Mouse (Mus musculus): ENCODE results near the gene Gm37240. TPM values are rescaled to one million over a fixed set of nuclear protein-coding genes. Genes with fewer than 3 reads are reported as not detected.

Gm37240 gene
- polyA plus RNA-seq, 1 experiment from 2014 or later, result 3.3 TPM

DNA sequence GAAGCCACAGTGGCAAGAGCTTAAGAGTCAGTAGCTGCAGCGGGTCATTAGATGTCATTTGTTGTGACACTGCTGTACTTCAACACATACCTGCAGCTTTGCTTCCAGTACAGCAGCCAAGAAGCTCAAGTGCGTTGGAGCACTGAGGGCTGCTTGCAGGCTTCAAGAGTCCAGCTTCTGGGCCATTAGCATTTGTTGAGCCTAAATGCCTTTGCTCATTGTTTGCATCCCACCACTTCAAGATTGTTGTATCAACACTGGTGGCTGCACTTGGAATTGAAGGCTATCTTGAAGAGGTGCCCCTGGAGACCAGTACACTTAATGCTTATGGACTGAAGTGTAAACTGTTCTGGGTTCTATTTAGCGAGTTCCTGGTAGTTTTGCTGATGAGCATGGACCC, 280.4 kb downstream of the Gm37240 start:
- Histone ChIP-seq H3K4me2 (replicated peaks; ENCODE audit: low read depth) (no peak overlapping the region), H3K9me3 (ENCODE audit: control insufficient read depth) (no peaks in the 10 kb centered on the region), H3K36me3 (ENCODE audit: control insufficient read depth, insufficient read depth) (no peaks in the 10 kb centered on the region; the same call in 1 of the 2 replicates), H3K27ac (ENCODE audit: low read depth, low read length) (no peak overlapping the region), H3K4me3 (ENCODE audit: low read depth, low read length) (no peak overlapping the region), H3K27me3 (replicated peaks; ENCODE audit: control insufficient read depth, insufficient read depth, low read length) (no peaks in the 10 kb centered on the region), H3K4me1 (replicated peaks; ENCODE audit: control insufficient read depth, insufficient read depth, low read length) (no peaks in the 10 kb centered on the region; the same call in 1 of the 2 replicates), H3K9ac (ENCODE audit: low read depth, low read length) (no peak overlapping the region)
- WGBS, result 89% methylated on average over 3 of the region's 3 CpGs
- ATAC-seq, result no peak
- TF ChIP-seq CTCF (IDR thresholded peaks at IDR 0.05; ENCODE audit: low read depth), result no peak

DNA sequence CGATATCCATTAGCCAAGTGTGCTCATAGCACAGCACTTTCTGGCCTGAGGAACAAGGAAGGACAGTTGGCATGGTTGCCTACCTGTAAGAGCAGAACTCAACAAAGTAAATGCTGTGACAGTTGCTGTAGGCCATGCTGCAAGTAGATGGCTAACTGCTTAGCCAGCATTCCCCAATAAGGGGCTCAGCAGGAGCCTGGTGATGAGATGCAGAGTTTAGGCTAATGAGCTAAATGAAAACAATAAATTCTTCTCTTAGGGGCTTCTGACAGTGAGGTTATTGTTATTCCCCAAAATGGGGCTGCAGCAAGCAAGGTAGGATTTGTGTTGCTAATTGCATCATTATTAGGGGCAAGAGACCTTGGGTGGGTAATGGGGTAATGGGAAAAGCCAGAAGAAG, 283.5 kb downstream of the Gm37240 start:
- no peak overlapping the region for H3K4me3 ChIP-seq (ENCODE audit: low read depth, low read length)
- TF ChIP-seq CTCF (IDR thresholded peaks at IDR 0.05; ENCODE audit: low read depth), result no peak
- H3K36me3 ChIP-seq (ENCODE audit: control insufficient read depth, insufficient read depth), result no peaks in the 10 kb centered on the region; the same call in 1 of the 2 replicates
- 91% methylated on average over 1 of the region's 1 CpGs for WGBS
- no peak overlapping the region for H3K9ac ChIP-seq (ENCODE audit: low read depth, low read length)
- H3K4me1 ChIP-seq (replicated peaks; ENCODE audit: control insufficient read depth, insufficient read depth, low read length), result no peaks in the 10 kb centered on the region; the same call in 1 of the 2 replicates
- no peaks in the 10 kb centered on the region for H3K9me3 ChIP-seq (ENCODE audit: control insufficient read depth)
- no peak for ATAC-seq
- no peak overlapping the region for H3K27ac ChIP-seq (ENCODE audit: low read depth, low read length)
- H3K27me3 ChIP-seq (replicated peaks; ENCODE audit: control insufficient read depth, insufficient read depth, low read length), result no peaks in the 10 kb centered on the region
- H3K4me2 ChIP-seq (replicated peaks; ENCODE audit: low read depth), result no peak overlapping the region

GRCm38 (mm10) chr3:85601841-85602305, 285.4 kb downstream of the Gm37240 start:
- Histone ChIP-seq H3K27ac (ENCODE audit: low read depth, low read length) (no peak overlapping the region), H3K4me3 (ENCODE audit: low read depth, low read length) (no peak overlapping the region), H3K36me3 (ENCODE audit: control insufficient read depth, insufficient read depth) (no peaks in the 10 kb centered on the region; the same call in 1 of the 2 replicates), H3K4me1 (replicated peaks; ENCODE audit: control insufficient read depth, insufficient read depth, low read length) (no peaks in the 10 kb centered on the region; the same call in 1 of the 2 replicates), H3K4me2 (replicated peaks; ENCODE audit: low read depth) (no peak overlapping the region), H3K9me3 (ENCODE audit: control insufficient read depth) (no peaks in the 10 kb centered on the region), H3K9ac (ENCODE audit: low read depth, low read length) (no peak overlapping the region), H3K27me3 (replicated peaks; ENCODE audit: control insufficient read depth, insufficient read depth, low read length) (no peaks in the 10 kb centered on the region)
- no peak for TF ChIP-seq CTCF (IDR thresholded peaks at IDR 0.05; ENCODE audit: low read depth)
- 36% methylated on average over 3 of the region's 3 CpGs for WGBS
- ATAC-seq, result peak; percentile 68

DNA sequence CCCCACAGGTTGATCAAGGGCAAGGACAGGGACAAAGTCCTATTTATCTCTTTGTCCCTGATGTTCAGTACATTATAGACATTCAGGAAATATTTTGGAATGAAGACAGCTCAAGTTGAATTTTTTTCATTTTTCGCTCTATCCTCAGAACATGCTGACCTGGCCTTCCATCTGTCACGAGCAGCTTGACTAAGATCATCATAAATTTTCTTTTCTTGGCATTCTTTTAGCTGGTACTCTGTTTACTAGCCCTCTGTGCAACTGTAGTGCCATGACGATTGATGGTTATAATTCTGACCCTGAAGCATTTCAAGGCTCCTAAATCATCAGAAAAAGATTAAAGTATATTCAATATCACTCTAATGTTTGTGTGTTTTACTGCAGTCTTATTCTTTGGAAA, 287.8 kb downstream of the Gm37240 start:
- 83% methylated on average over 3 of the region's 3 CpGs for WGBS
- no peak overlapping the region for H3K4me3 ChIP-seq (ENCODE audit: low read depth, low read length)
- H3K36me3 ChIP-seq (ENCODE audit: control insufficient read depth, insufficient read depth), result no peaks in the 10 kb centered on the region
- H3K27me3 ChIP-seq (replicated peaks; ENCODE audit: control insufficient read depth, insufficient read depth, low read length), result no peaks in the 10 kb centered on the region
- no peak for ATAC-seq
- TF ChIP-seq CTCF (IDR thresholded peaks at IDR 0.05; ENCODE audit: low read depth), result no peak
- H3K9me3 ChIP-seq (ENCODE audit: control insufficient read depth), result no peaks in the 10 kb centered on the region
- H3K9ac ChIP-seq (ENCODE audit: low read depth, low read length), result no peak overlapping the region
- H3K27ac ChIP-seq (ENCODE audit: low read depth, low read length), result no peak overlapping the region
- H3K4me2 ChIP-seq (replicated peaks; ENCODE audit: low read depth), result no peak overlapping the region
- H3K4me1 ChIP-seq (replicated peaks; ENCODE audit: control insufficient read depth, insufficient read depth, low read length), result no peaks in the 10 kb centered on the region; the same call in 1 of the 2 replicates

DNA sequence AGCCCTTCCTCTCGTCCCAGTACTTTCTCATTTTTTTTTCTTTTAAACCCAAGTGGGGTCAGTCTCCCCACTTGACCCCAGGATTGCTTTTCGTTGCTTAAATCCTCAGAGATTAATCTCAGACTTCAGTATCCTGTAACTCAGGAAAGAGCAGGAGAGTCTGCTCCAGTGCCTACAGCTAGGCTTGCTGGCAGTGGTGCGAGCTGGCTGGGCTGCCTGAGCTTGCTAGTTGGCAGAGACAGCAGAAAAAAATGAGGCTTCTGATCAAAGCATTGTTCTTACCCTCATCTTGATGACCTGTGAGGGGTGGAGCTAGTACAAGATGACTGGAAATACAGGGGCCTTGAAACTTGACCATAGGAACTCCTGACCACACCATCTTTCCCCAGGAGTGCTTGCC, 292.9 kb downstream of the Gm37240 start:
- no peaks in the 10 kb centered on the region for H3K9me3 ChIP-seq (ENCODE audit: control insufficient read depth)
- no peaks in the 10 kb centered on the region for H3K36me3 ChIP-seq (ENCODE audit: control insufficient read depth, insufficient read depth)
- H3K9ac ChIP-seq (ENCODE audit: low read depth, low read length), result no peak overlapping the region
- H3K4me1 ChIP-seq (replicated peaks; ENCODE audit: control insufficient read depth, insufficient read depth, low read length), result no peaks in the 10 kb centered on the region
- H3K27ac ChIP-seq (ENCODE audit: low read depth, low read length), result no peak overlapping the region
- ATAC-seq, result no peak
- no peak for TF ChIP-seq CTCF (IDR thresholded peaks at IDR 0.05; ENCODE audit: low read depth)
- 67% methylated on average over 3 of the region's 3 CpGs for WGBS
- H3K4me3 ChIP-seq (ENCODE audit: low read depth, low read length), result no peak overlapping the region
- no peaks in the 10 kb centered on the region for H3K27me3 ChIP-seq (replicated peaks; ENCODE audit: control insufficient read depth, insufficient read depth, low read length)
- no peak overlapping the region for H3K4me2 ChIP-seq (replicated peaks; ENCODE audit: low read depth)

- no peak overlapping the region for H3K9ac ChIP-seq (ENCODE audit: low read depth, low read length)
- no peaks in the 10 kb centered on the region for H3K9me3 ChIP-seq (ENCODE audit: control insufficient read depth)
- H3K27ac ChIP-seq (ENCODE audit: low read depth, low read length), result no peak overlapping the region
- no peak overlapping the region for H3K4me2 ChIP-seq (replicated peaks; ENCODE audit: low read depth)
- 0 out of 2 replicates have a peak, but pooled peaks cover 3% of the 10 kb centered on the region for H3K4me1 ChIP-seq (replicated peaks; ENCODE audit: control insufficient read depth, insufficient read depth, low read length)
- H3K27me3 ChIP-seq (replicated peaks; ENCODE audit: control insufficient read depth, insufficient read depth, low read length), result no peaks in the 10 kb centered on the region
- no peak overlapping the region for H3K4me3 ChIP-seq (ENCODE audit: low read depth, low read length)
- TF ChIP-seq CTCF (IDR thresholded peaks at IDR 0.05; ENCODE audit: low read depth), result no peak
- H3K36me3 ChIP-seq (ENCODE audit: control insufficient read depth, insufficient read depth), result no peaks in the 10 kb centered on the region
- no peak for ATAC-seq
- 66% methylated on average over 5 of the region's 5 CpGs for WGBS
Observed at GRCm38 (mm10) chr3:85592640-85593252, 294.6 kb downstream of the Gm37240 start.

Measured in intestine, postnatal 0 days (tissue).